Mouse (Mus musculus) MEL (cell line): ENCODE results near the gene Fhdc1. TPM values are rescaled to one million over a fixed set of nuclear protein-coding genes. Genes with fewer than 3 reads are reported as not detected.

Experiments used
- DNase-seq: peaks from one replicate; pipeline ENCODE4 v3.0.0; 2011; ENCODE audit warnings: low read depth, low spot score
- H3K27ac ChIP-seq: 2 replicates; pipeline ENCODE4 v1.5.1; 2012; ENCODE audit warnings: low read depth, mild to moderate bottlenecking, control low read depth, low read length, moderate library complexity; ENCODE audit not compliant: control insufficient read depth
- H3K27me3 ChIP-seq, 2 experiments: fragments of 150-350 bp in 1 of 2; sonication (generic) in 1 of 2; 2 replicates each; pipeline ENCODE4 v1.6.1; 2012; ENCODE audit warnings: low read length in 2 of 2, mild to moderate bottlenecking in 2 of 2, improper control_type of control experiment in 1 of 2, moderate library complexity in 1 of 2; ENCODE audit not compliant: insufficient read depth in 2 of 2, control insufficient read depth in 1 of 2
- H3K36me3 ChIP-seq, 2 experiments: 2 replicates each; pipeline ENCODE4 v1.6.1; 2012 to 2014; ENCODE audit warnings: low read length in 2 of 2, improper control_type of control experiment in 1 of 2, inconsistent platforms in 1 of 2, mild to moderate bottlenecking in 1 of 2; ENCODE audit not compliant: insufficient read depth in 2 of 2, control insufficient read depth in 1 of 2
- H3K4me1 ChIP-seq, 2 experiments: fragments of 150-350 bp in 1 of 2; sonication (generic) in 1 of 2; 2 replicates each; pipeline ENCODE4 v1.6.1; 2012; ENCODE audit warnings: low read length in 2 of 2, improper control_type of control experiment in 1 of 2, mild to moderate bottlenecking in 1 of 2; ENCODE audit not compliant: insufficient read depth in 2 of 2, control insufficient read depth in 1 of 2
- H3K4me3 ChIP-seq, 2 experiments: fragments of 150-350 bp in 1 of 2; sonication (generic) in 1 of 2; 2 replicates each; pipeline ENCODE4 v1.5.1; 2012; ENCODE audit warnings: low read depth in 2 of 2, low read length in 2 of 2, mild to moderate bottlenecking in 2 of 2, moderate library complexity in 2 of 2, control low read depth in 1 of 2, improper control_type of control experiment in 1 of 2; ENCODE audit not compliant: control insufficient read depth in 1 of 2, insufficient read depth in 1 of 2
- H3K79me2 ChIP-seq: 2 replicates; pipeline ENCODE4 v1.6.1; 2012; ENCODE audit warnings: mild to moderate bottlenecking, low read length, moderate library complexity; ENCODE audit not compliant: control insufficient read depth, poor library complexity, insufficient read depth
- H3K9ac ChIP-seq: 2 replicates; pipeline ENCODE4 v1.6.1; 2012; ENCODE audit warnings: low read depth, mild to moderate bottlenecking, control low read depth, low read length, moderate library complexity; ENCODE audit not compliant: control insufficient read depth, poor library complexity, severe bottlenecking
- H3K9me3 ChIP-seq: fragments of 150-350 bp; sonication (generic); replicated peaks from 2 replicates; pipeline ENCODE4 v1.6.1; 2012; ENCODE audit warnings: mild to moderate bottlenecking, low read length, improper control_type of control experiment, moderate library complexity; ENCODE audit not compliant: insufficient read depth
- CHD2 ChIP-seq: IDR thresholded peaks from 2 replicates; pipeline ENCODE4 v1.6.1; 2011; ENCODE audit warnings: low read length, improper control_type of control experiment
- CTCF ChIP-seq, 3 experiments: IDR thresholded peaks in 2 of 3; conservative IDR thresholded peaks in 1 of 3; 2 replicates each; pipeline ENCODE4 v1.5.1; 2011 to 2012; ENCODE audit warnings: low read length in 3 of 3, low read depth in 2 of 3, mild to moderate bottlenecking in 2 of 3, improper control_type of control experiment in 1 of 3, inconsistent platforms in 1 of 3, mixed read lengths in 1 of 3, moderate library complexity in 1 of 3; ENCODE audit not compliant: control insufficient read depth in 1 of 3, insufficient read depth in 1 of 3, poor library complexity in 1 of 3, severe bottlenecking in 1 of 3
- ELF1 ChIP-seq: IDR thresholded peaks from 2 replicates; pipeline ENCODE4 v1.6.1; 2014; ENCODE audit warnings: low read depth, mild to moderate bottlenecking, inconsistent platforms, low read length, improper control_type of control experiment, moderate library complexity
- ETS1 ChIP-seq: IDR thresholded peaks from 2 replicates; pipeline ENCODE4 v1.6.1; 2012; ENCODE audit warnings: low read depth, mild to moderate bottlenecking, inconsistent platforms, low read length, improper control_type of control experiment, moderate library complexity
- GATA1 ChIP-seq: IDR thresholded peaks from 2 replicates; pipeline ENCODE4 v1.6.1; 2011; ENCODE audit warnings: low read depth, low read length, improper control_type of control experiment
- JUND ChIP-seq: IDR thresholded peaks from 2 replicates; pipeline ENCODE4 v1.6.1; 2011; ENCODE audit warnings: low read depth, mild to moderate bottlenecking, improper control_type of control experiment, low read length
- KAT2A ChIP-seq: conservative IDR thresholded peaks from 2 replicates; pipeline ENCODE4 v1.6.1; 2012; ENCODE audit warnings: low read depth, low read length, improper control_type of control experiment, inconsistent platforms
- MAFK ChIP-seq: IDR thresholded peaks from 2 replicates; pipeline ENCODE4 v1.6.1; 2011; ENCODE audit warnings: low read depth, mild to moderate bottlenecking, low read length, improper control_type of control experiment, borderline replicate concordance
- MAX ChIP-seq: IDR thresholded peaks from 2 replicates; pipeline ENCODE4 v1.6.1; 2011; ENCODE audit warnings: low read length, improper control_type of control experiment
- MXI1 ChIP-seq: IDR thresholded peaks from 2 replicates; pipeline ENCODE4 v1.6.1; 2011; ENCODE audit warnings: mild to moderate bottlenecking, low read depth, low read length, improper control_type of control experiment
- MYB ChIP-seq: IDR thresholded peaks from 2 replicates; pipeline ENCODE4 v1.6.1; 2011; ENCODE audit warnings: mild to moderate bottlenecking, low read depth, low read length, improper control_type of control experiment
- MYC ChIP-seq: IDR thresholded peaks from 2 replicates; pipeline ENCODE4 v1.6.1; 2011; ENCODE audit warnings: low read depth, mild to moderate bottlenecking, low read length, improper control_type of control experiment, moderate library complexity
- NELFE ChIP-seq: IDR thresholded peaks from 2 replicates; pipeline ENCODE4 v1.6.1; 2011; ENCODE audit warnings: low read depth, low read length, improper control_type of control experiment
- RAD21 ChIP-seq: IDR thresholded peaks from 2 replicates; pipeline ENCODE4 v1.6.1; 2011; ENCODE audit warnings: mild to moderate bottlenecking, low read depth, low read length, improper control_type of control experiment
- RCOR1 ChIP-seq: IDR thresholded peaks from 2 replicates; pipeline ENCODE4 v1.6.1; 2012; ENCODE audit warnings: low read depth, mild to moderate bottlenecking, inconsistent platforms, low read length, improper control_type of control experiment
- TAL1 ChIP-seq: IDR thresholded peaks from 2 replicates; pipeline ENCODE4 v1.6.1; 2012; ENCODE audit warnings: mild to moderate bottlenecking, inconsistent platforms, low read length, moderate library complexity, mixed read lengths
- USF2 ChIP-seq, 2 experiments: IDR thresholded peaks; 2 replicates each; pipeline ENCODE4 v1.6.1; 2011 to 2012; ENCODE audit warnings: improper control_type of control experiment in 2 of 2, low read length in 2 of 2, borderline replicate concordance in 1 of 2, inconsistent platforms in 1 of 2, low read depth in 1 of 2, mild to moderate bottlenecking in 1 of 2; ENCODE audit not compliant: insufficient read depth in 1 of 2
- ZMIZ1 ChIP-seq: IDR thresholded peaks from 2 replicates; pipeline ENCODE4 v1.6.1; 2012; ENCODE audit warnings: low read depth, mild to moderate bottlenecking, inconsistent platforms, low read length, improper control_type of control experiment, moderate library complexity
- polyA plus RNA-seq, 2 experiments: library from polyadenylated mRNA; stranded (reverse) in 1 of 2; unstranded in 1 of 2; fragments of >175 nt in 1 of 2; fragments of >200 nt in 1 of 2; gene quantifications; 2 replicates each; pipeline versions ENCODE4 v1.2.1 to v1.2.4; 2012; ENCODE audit warnings: low replicate concordance in 2 of 2, low read depth in 1 of 2; ENCODE audit not compliant: insufficient read length in 2 of 2, insufficient read depth in 1 of 2, missing spikeins in 1 of 2
- total RNA-seq: library from RNA; depleted of rRNA; stranded (reverse); fragments of 300-350 nt; gene quantifications from 2 replicates; pipeline ENCODE4 v1.2.3, GENCODE M21; 2012; rRNA removed

Gene Fhdc1
- total RNA-seq = 0.42 and 0.54 TPM in 2 replicates
- 1 to 10 TPM in 1 of 2 experiments, not detected in 1; 2.0 TPM for polyA plus RNA-seq

- Histone ChIP-seq H3K4me3 (peak within 1 kb of the TSS; percentile 48 to 51; a peak in 3 of 4 replicates), H3K9ac (peak within 1 kb of the TSS; percentile 49), H3K27ac (no peak within 1 kb of the TSS)
- TF ChIP-seq MXI1 (0 out of 2 replicates have a peak, but pooled peaks have one; percentile 35), ELF1 (no peak)
- TF ChIP-seq, all 39 proteins: peak for 1
- Histone ChIP-seq H3K79me2 (no peaks in the 10 kb centered on the region), H3K36me3 (peaks cover 0 to 16% of the 10 kb centered on the region in 2 experiments; a peak in 2 of 4 replicates), H3K4me1 (peaks cover 2 to 18% of the 10 kb centered on the region in 2 experiments; a peak in 3 of 4 replicates), H3K27me3 (peaks cover 0 to 1% of the 10 kb centered on the region in 2 experiments; a peak in 1 of 4 replicates), H3K9me3 (no peaks in the 10 kb centered on the region)
- peak; percentile 48 for DNase-seq
Observed at GRCm38 (mm10) chr3:84480006-84480897, at the start of gene Fhdc1. Fhdc1 (minus strand) TSS chr3:84480429.

- Histone ChIP-seq H3K79me2 (no peaks in the 10 kb centered on the region), H3K9ac (no peak overlapping the region), H3K4me3 (no peak overlapping the region), H3K27ac (no peak overlapping the region), H3K4me1 (0 out of 4 replicates have a peak, but pooled peaks cover 0 to 2% of the 10 kb centered on the region in 2 experiments), H3K36me3 (peaks cover 0 to 7% of the 10 kb centered on the region in 2 experiments), H3K27me3 (no peaks in the 10 kb centered on the region), H3K9me3 (no peaks in the 10 kb centered on the region)
- TF ChIP-seq RCOR1 (no peak), RAD21 (no peak), USF2 (IDR thresholded peaks at IDR 0.05; ENCODE audit: borderline replicate concordance in 1 of 2, insufficient read depth in 1 of 2, low read depth in 1 of 2, low read length in 2 of 2) (no peak), CTCF (IDR thresholded peaks at IDR 0.05 in 2 of 3, conservative IDR thresholded peaks at IDR 0.05 in 1 of 3; ENCODE audit: control insufficient read depth in 1 of 3, insufficient read depth in 1 of 3, low read depth in 2 of 3, low read length in 3 of 3, poor library complexity in 1 of 3, severe bottlenecking in 1 of 3) (no peak), MAFK (no peak), GATA1 (no peak), NELFE (no peak), ZMIZ1 (no peak), TAL1 (no peak), JUND (no peak), MAX (no peak), CHD2 (no peak), KAT2A (no peak), ETS1 (no peak), MYC (no peak), MYB (no peak)
- DNase-seq = no peak
Observed at GRCm38 (mm10) chr3:84529021-84529420, 48.8 kb upstream of the Fhdc1 start.
